Mouse (Mus musculus) heart, embryonic 11.5 days (tissue): ENCODE results near the gene Vamp5. TPM values are rescaled to one million over a fixed set of nuclear protein-coding genes. Genes with fewer than 3 reads are reported as not detected.

Experiments used
- ATAC-seq: fragments of 200-750 bp; cut with Nextera tagmentation; replicated peaks from 2 replicates; pipeline ENCODE4 v1.8.0; 2017; ENCODE audit warnings: moderate library complexity; ENCODE audit not compliant: insufficient number of reproducible peaks, low FRiP score, low TSS enrichment
- H3K27ac ChIP-seq: fragments of 300-500 bp; sonication (generic); 2 replicates; pipeline ENCODE4 v1.5.1; 2014; ENCODE audit warnings: mild to moderate bottlenecking, low read depth, low read length
- H3K27me3 ChIP-seq: fragments of 300-500 bp; sonication (generic); 2 replicates; pipeline ENCODE4 v1.6.1; 2014; ENCODE audit warnings: mild to moderate bottlenecking, low read length, mixed read lengths; ENCODE audit not compliant: control insufficient read depth, insufficient read depth
- H3K36me3 ChIP-seq: fragments of 300-500 bp; sonication (generic); 2 replicates; pipeline ENCODE4 v1.6.1; 2014; ENCODE audit warnings: mild to moderate bottlenecking, low read length, moderate library complexity, mixed read lengths; ENCODE audit not compliant: control insufficient read depth, insufficient read depth
- H3K4me1 ChIP-seq: fragments of 300-500 bp; sonication (generic); 2 replicates; pipeline ENCODE4 v1.6.1; 2014; ENCODE audit warnings: low read length; ENCODE audit not compliant: control insufficient read depth, insufficient read depth
- H3K4me2 ChIP-seq: fragments of 300-500 bp; sonication (generic); 2 replicates; pipeline ENCODE4 v1.6.1; 2014; ENCODE audit warnings: mild to moderate bottlenecking, moderate library complexity
- H3K4me3 ChIP-seq: fragments of 300-500 bp; sonication (generic); 2 replicates; pipeline ENCODE4 v1.5.1; 2014; ENCODE audit warnings: low read depth, low read length
- H3K9ac ChIP-seq: fragments of 300-500 bp; sonication (generic); 2 replicates; pipeline ENCODE4 v1.6.1; 2014; ENCODE audit warnings: mild to moderate bottlenecking, low read depth, low read length, moderate library complexity
- H3K9me3 ChIP-seq: fragments of 300-500 bp; sonication (generic); replicated peaks from 2 replicates; pipeline ENCODE4 v1.6.1; 2016; ENCODE audit warnings: low read length; ENCODE audit not compliant: control insufficient read depth
- WGBS: fragments of 180-500 bp; shearing (Covaris S2); extraction: QIAGEN DNeasy Blood & Tissue Kit; methylation state at CpG from one replicate; pipeline ENCODE4 v1.1.7; 2014; ENCODE audit not compliant: insufficient replicate concordance; 5-methylcytosine and 5-hydroxymethylcytosine counted together
- polyA plus RNA-seq: library from polyadenylated mRNA; unstranded; fragments of >200 nt; fragmentation: Nextera tagmentation; extraction: Ambion mirVana; gene quantifications from 2 replicates; pipeline ENCODE4 v1.2.1, GENCODE M21; 2014

Vamp5 gene
- polyA plus RNA-seq, 1 experiment from 2014 or later: 55.3 TPM

GRCm38 (mm10) chr6:72374206-72374605 is 6.1 kb downstream of the Vamp5 start:
- no peak for ATAC-seq
- Histone ChIP-seq H3K9me3 (no peaks in the 10 kb centered on the region), H3K9ac (no peak overlapping the region), H3K36me3 (no peaks in the 10 kb centered on the region), H3K27ac (no peak overlapping the region), H3K4me1 (peaks cover 20% of the 10 kb centered on the region), H3K27me3 (no peaks in the 10 kb centered on the region), H3K4me2 (0 out of 2 replicates have a peak overlapping the region, but pooled peaks have one; percentile 4), H3K4me3 (no peak overlapping the region)
- WGBS: 44% methylated on average over 7 of the region's 7 CpGs

GRCm38 (mm10) chr6:72373184-72373583 is 7.1 kb downstream of the Vamp5 start:
- 84% methylated on average over 4 of the region's 4 CpGs for WGBS
- ATAC-seq: no peak
- Histone ChIP-seq H3K27me3 (no peaks in the 10 kb centered on the region), H3K36me3 (no peaks in the 10 kb centered on the region), H3K9ac (no peak overlapping the region), H3K4me2 (no peak overlapping the region), H3K4me1 (peaks cover 20% of the 10 kb centered on the region), H3K9me3 (no peaks in the 10 kb centered on the region), H3K27ac (0 out of 2 replicates have a peak overlapping the region, but pooled peaks have one; percentile 10), H3K4me3 (no peak overlapping the region)

GRCm38 (mm10) chr6:72371571-72371970 is 8.7 kb downstream of the Vamp5 start:
- peak overlapping the region; percentile 1; the same call in 1 of the 2 replicates for H3K4me2 ChIP-seq
- no peak for ATAC-seq
- no peaks in the 10 kb centered on the region for H3K27me3 ChIP-seq
- no peak overlapping the region for H3K4me3 ChIP-seq
- H3K4me1 ChIP-seq: peaks cover 20% of the 10 kb centered on the region
- no peaks in the 10 kb centered on the region for H3K36me3 ChIP-seq
- H3K9ac ChIP-seq: peak overlapping the region; percentile 46; the same call in 1 of the 2 replicates
- 24% methylated on average over 1 of the region's 1 CpGs for WGBS
- H3K9me3 ChIP-seq: no peaks in the 10 kb centered on the region
- H3K27ac ChIP-seq: peak overlapping the region; percentile 88

- WGBS: 22% methylated on average over 5 of the region's 5 CpGs
- peak overlapping the region; percentile 88 for H3K27ac ChIP-seq
Observed at GRCm38 (mm10) chr6:72371147-72371546, 9.1 kb downstream of the Vamp5 start.

GRCm38 (mm10) chr6:72370091-72370490 is 10.2 kb downstream of the Vamp5 start:
- Histone ChIP-seq H3K27ac (no peak overlapping the region), H3K27me3 (no peaks in the 10 kb centered on the region)

More at GRCm38 (mm10) chr6:72371147-72371546, 9.1 kb downstream of the Vamp5 start:
- peak; percentile 56 for ATAC-seq
- Histone ChIP-seq H3K27me3 (no peaks in the 10 kb centered on the region), H3K36me3 (no peaks in the 10 kb centered on the region), H3K4me1 (peaks cover 20% of the 10 kb centered on the region), H3K4me2 (peak overlapping the region; percentile 1; the same call in 1 of the 2 replicates), H3K9ac (peak overlapping the region; percentile 46; the same call in 1 of the 2 replicates), H3K4me3 (no peak overlapping the region), H3K9me3 (no peaks in the 10 kb centered on the region)

GRCm38 (mm10) chr6:72369557-72369956 is 10.7 kb downstream of the Vamp5 start:
- no peak overlapping the region for H3K27ac ChIP-seq
- no peak for ATAC-seq
- peaks cover 20% of the 10 kb centered on the region for H3K4me1 ChIP-seq
- H3K9me3 ChIP-seq: no peaks in the 10 kb centered on the region
- H3K27me3 ChIP-seq: no peaks in the 10 kb centered on the region
- 72% methylated on average over 4 of the region's 4 CpGs for WGBS
- H3K4me2 ChIP-seq: no peak overlapping the region
- no peak overlapping the region for H3K4me3 ChIP-seq
- no peak overlapping the region for H3K9ac ChIP-seq
- H3K36me3 ChIP-seq: no peaks in the 10 kb centered on the region

More at GRCm38 (mm10) chr6:72370091-72370490, 10.2 kb downstream of the Vamp5 start:
- no peak overlapping the region for H3K4me3 ChIP-seq
- 77% methylated on average over 12 of the region's 12 CpGs for WGBS
- no peaks in the 10 kb centered on the region for H3K36me3 ChIP-seq
- no peak overlapping the region for H3K4me2 ChIP-seq
- H3K9me3 ChIP-seq: no peaks in the 10 kb centered on the region
- no peak for ATAC-seq
- no peak overlapping the region for H3K9ac ChIP-seq
- peaks cover 20% of the 10 kb centered on the region for H3K4me1 ChIP-seq

- Histone ChIP-seq H3K27ac (no peak overlapping the region), H3K4me3 (no peak overlapping the region), H3K4me1 (peaks cover 11% of the 10 kb centered on the region), H3K9ac (no peak overlapping the region), H3K9me3 (no peaks in the 10 kb centered on the region), H3K4me2 (no peak overlapping the region), H3K36me3 (no peaks in the 10 kb centered on the region), H3K27me3 (no peaks in the 10 kb centered on the region)
- no peak for ATAC-seq
- 71% methylated on average over 4 of the region's 4 CpGs for WGBS
Observed at GRCm38 (mm10) chr6:72367460-72367974, 12.8 kb downstream of the Vamp5 start.

GRCm38 (mm10) chr6:72366844-72367443 is 13.3 kb downstream of the Vamp5 start, which contains the start of gene Rnf181:
Rnf181 (minus strand) TSS chr6:72366956.
- peaks cover 11% of the 10 kb centered on the region for H3K4me1 ChIP-seq
- no peak within 1 kb of the TSS for H3K27ac ChIP-seq
- no peaks in the 10 kb centered on the region for H3K9me3 ChIP-seq
- ATAC-seq: no peak
- H3K36me3 ChIP-seq: no peaks in the 10 kb centered on the region
- no peak within 1 kb of the TSS for H3K9ac ChIP-seq
- no peak within 1 kb of the TSS for H3K4me2 ChIP-seq
- H3K4me3 ChIP-seq: no peak within 1 kb of the TSS
- 64% methylated on average over 4 of the region's 4 CpGs for WGBS
- no peaks in the 10 kb centered on the region for H3K27me3 ChIP-seq

GRCm38 (mm10) chr6:72366304-72366703 is 14.0 kb downstream of the Vamp5 start:
- ATAC-seq: no peak
- Histone ChIP-seq H3K9ac (no peak overlapping the region), H3K27me3 (no peaks in the 10 kb centered on the region), H3K27ac (no peak overlapping the region), H3K36me3 (no peaks in the 10 kb centered on the region), H3K9me3 (no peaks in the 10 kb centered on the region), H3K4me2 (no peak overlapping the region), H3K4me1 (peaks cover 13% of the 10 kb centered on the region), H3K4me3 (no peak overlapping the region)
- WGBS: 67% methylated on average over 3 of the region's 3 CpGs
